Comparison of ENCODE assay signal across 8 mouse cellular contexts in the genomic region with DNA sequence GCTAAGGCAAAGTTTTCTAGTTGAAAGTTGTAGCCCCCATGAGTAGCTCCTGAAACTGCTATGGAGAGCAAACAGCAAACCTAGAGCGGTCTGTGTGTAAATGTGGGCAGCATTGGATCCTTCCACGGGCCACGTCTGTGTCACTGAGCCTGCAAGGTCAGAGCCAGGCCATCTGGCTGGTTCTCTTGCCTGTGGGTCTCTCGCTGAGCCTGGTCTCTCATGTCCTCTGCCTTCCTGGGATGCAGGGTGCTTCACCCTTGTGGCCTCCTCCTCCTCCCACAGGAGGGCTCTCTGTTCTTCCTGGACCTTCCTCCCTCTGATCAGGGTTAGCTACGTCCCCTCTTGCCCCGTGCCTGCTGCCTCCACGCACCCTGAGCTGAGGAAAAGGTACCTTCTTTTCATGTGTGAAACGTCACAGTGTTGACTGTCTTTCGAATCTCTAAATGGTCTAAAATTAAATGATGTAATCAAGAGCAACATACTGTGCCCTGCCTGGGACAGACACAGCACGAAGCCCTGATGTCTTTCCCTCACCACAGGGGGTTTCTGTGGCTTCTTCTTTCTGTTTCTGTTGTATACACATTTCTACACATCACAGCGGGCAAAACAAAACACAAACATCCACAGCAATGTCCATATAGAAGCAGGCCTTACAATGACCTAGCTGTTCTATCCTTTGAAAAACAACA. TPM values are rescaled to one million over a fixed set of nuclear protein-coding genes. Genes with fewer than 3 reads are reported as not detected.
A peak's percentile ranks its signal among the peaks of the same experiment; 100 is the strongest.
DNase-seq lines count a peak whose midpoint lies in the region; ATAC-seq and TF ChIP-seq lines count a peak whose summit lies in the region.

No protein-coding gene starts in this region.

- H3K27ac ChIP-seq in heart, embryonic 16.5 days (ENCODE audit: low read length) = peak overlapping the region; percentile 83
- peak overlapping the region; percentile 44 for H3K27ac ChIP-seq in embryonic facial prominence, embryonic 13.5 days
- no peak overlapping the region for H3K27ac ChIP-seq in intestine, postnatal 0 days (ENCODE audit: low read depth, low read length)

- TF ChIP-seq CTCF in intestine, postnatal 0 days (IDR thresholded peaks at IDR 0.05; ENCODE audit: low read depth) = 0 out of 2 replicates have a peak, but pooled peaks have one; percentile 9

- no peak for DNase-seq in heart, postnatal 14 days
- peak; percentile 18 for DNase-seq in retina, embryonic 14.5 days (ENCODE audit: low spot score)
- no peak for DNase-seq in gastrocnemius, postnatal 14 days
- DNase-seq in testis, postnatal 10 days (ENCODE audit: low spot score) = no peak
- no peak for DNase-seq in embryo, embryonic 11 days

- intact Hi-C loops in heart, postnatal 14 days (cut with DNase I) = no loop called here
- intact Hi-C loops in gastrocnemius, postnatal 14 days (cut with DNase I; ENCODE audit: low total_unique reads) = loop anchor here (10.0 kb wide), 1 partner anchor 49 kb away; a partner anchor contains a TSS

- H3K9me3 ChIP-seq in heart, embryonic 16.5 days (replicated peaks; ENCODE audit: control insufficient read depth, low read length) = no peaks in the 10 kb centered on the region
- no peaks in the 10 kb centered on the region for H3K9me3 ChIP-seq in embryonic facial prominence, embryonic 13.5 days
- no peaks in the 10 kb centered on the region for H3K9me3 ChIP-seq in intestine, postnatal 0 days (ENCODE audit: control insufficient read depth)

- ATAC-seq in heart, embryonic 16.5 days (replicated peaks; ENCODE audit: extremely low read depth, insufficient read depth, low FRiP score) = no peak
- no peak for ATAC-seq in embryonic facial prominence, embryonic 13.5 days (ENCODE audit: insufficient number of reproducible peaks, insufficient read depth, low FRiP score, low TSS enrichment, low read depth)
- no peak for ATAC-seq in intestine, postnatal 0 days

- H3K36me3 ChIP-seq in heart, embryonic 16.5 days (ENCODE audit: control insufficient read depth, insufficient read depth) = no peaks in the 10 kb centered on the region
- no peaks in the 10 kb centered on the region for H3K36me3 ChIP-seq in embryonic facial prominence, embryonic 13.5 days
- no peaks in the 10 kb centered on the region for H3K36me3 ChIP-seq in intestine, postnatal 0 days (ENCODE audit: control insufficient read depth, insufficient read depth)

- no peaks in the 10 kb centered on the region for H3K27me3 ChIP-seq in heart, embryonic 16.5 days (ENCODE audit: control insufficient read depth, insufficient read depth, low read length)
- H3K27me3 ChIP-seq in embryonic facial prominence, embryonic 13.5 days = no peaks in the 10 kb centered on the region
- H3K27me3 ChIP-seq in intestine, postnatal 0 days (replicated peaks; ENCODE audit: control insufficient read depth, insufficient read depth, low read length) = no peaks in the 10 kb centered on the region

- H3K9ac ChIP-seq in heart, embryonic 16.5 days (ENCODE audit: low read length) = peak overlapping the region; percentile 53
- peak overlapping the region; percentile 37 for H3K9ac ChIP-seq in embryonic facial prominence, embryonic 13.5 days
- no peak overlapping the region for H3K9ac ChIP-seq in intestine, postnatal 0 days (ENCODE audit: low read depth, low read length)

- no peak overlapping the region for H3K4me2 ChIP-seq in heart, embryonic 16.5 days (ENCODE audit: low read depth, low read length)
- no peak overlapping the region for H3K4me2 ChIP-seq in embryonic facial prominence, embryonic 13.5 days
- H3K4me2 ChIP-seq in intestine, postnatal 0 days (replicated peaks; ENCODE audit: low read depth) = no peak overlapping the region

- H3K4me3 ChIP-seq in heart, embryonic 16.5 days (ENCODE audit: low read length) = no peak overlapping the region
- no peak overlapping the region for H3K4me3 ChIP-seq in embryonic facial prominence, embryonic 13.5 days
- no peak overlapping the region for H3K4me3 ChIP-seq in intestine, postnatal 0 days (ENCODE audit: low read depth, low read length)

- peaks cover 74% of the 10 kb centered on the region for H3K4me1 ChIP-seq in heart, embryonic 16.5 days (ENCODE audit: control insufficient read depth, insufficient read depth, low read length)
- peaks cover 49% of the 10 kb centered on the region for H3K4me1 ChIP-seq in embryonic facial prominence, embryonic 13.5 days
- peaks cover 4% of the 10 kb centered on the region; the same call in 1 of the 2 replicates for H3K4me1 ChIP-seq in intestine, postnatal 0 days (replicated peaks; ENCODE audit: control insufficient read depth, insufficient read depth, low read length)

- 62% methylated on average over 11 of the region's 11 CpGs for WGBS in heart, embryonic 16.5 days
- WGBS in embryonic facial prominence, embryonic 13.5 days = 41% methylated on average over 11 of the region's 11 CpGs
- 70% methylated on average over 11 of the region's 11 CpGs for WGBS in intestine, postnatal 0 days

RNA-seq across cellular contexts. Expression of a gene that starts 52.6 kb away (rescaled TPM):
- 32.9 and 35.6 TPM in 2 replicates for polyA plus RNA-seq in heart, embryonic 16.5 days (2015; fragmentation: Nextera tagmentation; extraction: Ambion mirVana)
- 10 to 100 TPM; 41.9 to 42.7 TPM for total RNA-seq in heart, postnatal 14 days (2021)
- 42.0 and 46.2 TPM in 2 replicates for polyA plus RNA-seq in embryonic facial prominence, embryonic 13.5 days (2015; fragmentation: Nextera tagmentation; extraction: Ambion mirVana)
- polyA plus RNA-seq in intestine, postnatal 0 days (2015; fragmentation: Nextera tagmentation; extraction: Ambion mirVana) = 44.0 and 48.7 TPM in 2 replicates
- 10 to 100 TPM; 30.4 to 32.4 TPM for total RNA-seq in gastrocnemius, postnatal 14 days (2021)
